Mouse (Mus musculus): ENCODE data around the gene Snx33. TPM values are rescaled to one million over a fixed set of nuclear protein-coding genes. Genes with fewer than 3 reads are reported as not detected.

Gene Snx33
- polyA plus RNA-seq, 1 experiment from 2014 or later = 6.5 TPM

DNA sequence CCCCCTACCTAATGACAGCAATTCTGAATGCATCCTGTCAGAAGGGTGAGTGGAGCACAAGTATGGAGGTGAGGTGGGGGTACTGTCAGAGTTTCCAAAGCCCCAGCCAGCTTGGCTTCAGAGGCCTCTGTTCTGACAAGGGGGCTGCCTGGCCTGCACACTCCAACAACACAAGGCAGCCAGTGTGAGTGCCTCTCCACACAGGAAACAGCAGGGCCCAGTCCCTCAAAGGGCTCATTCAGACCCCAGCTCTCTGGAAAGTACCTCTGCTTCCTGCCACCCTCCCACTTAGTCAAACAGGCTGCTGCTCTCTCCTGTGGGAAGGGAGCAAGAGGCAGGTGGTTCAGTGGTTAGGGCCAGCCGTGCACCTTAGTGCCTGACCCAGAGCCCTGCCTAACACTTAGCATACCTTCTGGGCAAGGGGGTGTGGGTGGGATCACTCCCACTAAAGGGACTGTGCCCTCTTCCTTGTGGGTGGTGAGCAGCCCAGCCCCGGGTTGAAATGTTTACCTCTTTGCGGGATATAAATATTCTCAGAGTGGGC, 46.6 kb downstream of the Snx33 start:
- Histone ChIP-seq H3K9me3 (ENCODE audit: control insufficient read depth, low read length) (no peaks in the 10 kb centered on the region), H3K27me3 (ENCODE audit: control insufficient read depth, insufficient read depth, low read length) (no peaks in the 10 kb centered on the region), H3K4me3 (ENCODE audit: low read depth, low read length) (no peak overlapping the region), H3K4me1 (ENCODE audit: control insufficient read depth, insufficient read depth, low read length) (no peaks in the 10 kb centered on the region), H3K9ac (ENCODE audit: low read length) (no peak overlapping the region), H3K36me3 (ENCODE audit: control insufficient read depth, insufficient read depth, low read length) (no peaks in the 10 kb centered on the region), H3K4me2 (ENCODE audit: low read depth) (no peak overlapping the region), H3K27ac (ENCODE audit: low read depth, low read length) (no peak overlapping the region)
- 94% methylated on average over 3 of the region's 3 CpGs for WGBS
- ATAC-seq (ENCODE audit: insufficient read depth, low FRiP score, low TSS enrichment) (no peak), DNase-seq (ENCODE audit: low spot score) (no peak)

DNA sequence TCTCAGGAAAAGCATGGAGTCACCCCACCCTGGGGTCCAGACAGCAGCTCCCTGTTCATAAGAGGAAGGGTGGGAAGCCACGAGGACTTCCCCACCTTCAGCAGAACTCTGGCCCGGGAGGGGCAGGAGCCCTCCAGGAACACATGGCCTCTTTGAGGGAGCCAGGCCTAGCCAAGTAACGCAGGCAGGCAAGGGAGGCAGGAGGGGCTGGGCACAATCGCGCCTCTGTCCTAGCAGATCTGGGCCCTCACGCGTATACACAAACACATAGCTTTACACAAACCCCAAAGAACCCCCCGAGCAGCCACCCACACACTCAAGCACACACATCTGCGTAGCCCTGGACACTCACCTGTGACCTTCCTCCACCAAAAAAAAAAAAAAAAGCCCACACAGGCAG, 47.4 kb downstream of the Snx33 start:
- Histone ChIP-seq H3K9ac (ENCODE audit: low read length) (no peak overlapping the region), H3K27me3 (ENCODE audit: control insufficient read depth, insufficient read depth, low read length) (no peaks in the 10 kb centered on the region), H3K36me3 (ENCODE audit: control insufficient read depth, insufficient read depth, low read length) (no peaks in the 10 kb centered on the region), H3K4me1 (ENCODE audit: control insufficient read depth, insufficient read depth, low read length) (no peaks in the 10 kb centered on the region), H3K4me3 (ENCODE audit: low read depth, low read length) (no peak overlapping the region), H3K27ac (ENCODE audit: low read depth, low read length) (no peak overlapping the region), H3K9me3 (ENCODE audit: control insufficient read depth, low read length) (no peaks in the 10 kb centered on the region), H3K4me2 (ENCODE audit: low read depth) (no peak overlapping the region)
- no peak for DNase-seq (ENCODE audit: low spot score)
- no peak for ATAC-seq (ENCODE audit: insufficient read depth, low FRiP score, low TSS enrichment)
- 49% methylated on average over 9 of the region's 9 CpGs for WGBS

DNA sequence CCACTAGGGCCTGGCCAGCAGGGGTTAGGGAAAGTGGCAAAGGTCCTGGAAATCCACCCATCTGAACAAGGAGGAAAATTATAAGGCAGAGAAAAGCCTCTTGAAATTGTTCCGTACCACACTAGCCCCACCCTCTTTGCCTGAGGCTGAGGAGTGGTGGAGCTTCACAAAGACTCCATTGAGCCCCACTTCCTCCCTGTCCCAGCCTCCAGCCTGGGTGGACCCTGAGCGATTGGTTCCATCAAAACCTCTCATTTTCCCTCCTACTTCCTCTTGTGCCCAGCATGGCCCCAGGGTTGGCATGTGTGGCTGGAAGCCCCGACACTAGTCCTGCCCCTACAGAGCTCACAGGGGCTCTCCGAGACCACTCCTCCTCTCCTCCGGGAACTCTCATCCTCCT, 50.9 kb downstream of the Snx33 start:
- DNase-seq (ENCODE audit: low spot score) (no peak), ATAC-seq (ENCODE audit: insufficient read depth, low FRiP score, low TSS enrichment) (no peak)
- no peak overlapping the region for H3K27ac ChIP-seq (ENCODE audit: low read depth, low read length)
- H3K4me3 ChIP-seq (ENCODE audit: low read depth, low read length) = no peak overlapping the region
- H3K9ac ChIP-seq (ENCODE audit: low read length) = no peak overlapping the region
- no peak overlapping the region for H3K4me2 ChIP-seq (ENCODE audit: low read depth)
- no peaks in the 10 kb centered on the region for H3K27me3 ChIP-seq (ENCODE audit: control insufficient read depth, insufficient read depth, low read length)
- H3K9me3 ChIP-seq (ENCODE audit: control insufficient read depth, low read length) = no peaks in the 10 kb centered on the region
- WGBS = 75% methylated on average over 5 of the region's 5 CpGs
- no peaks in the 10 kb centered on the region for H3K4me1 ChIP-seq (ENCODE audit: control insufficient read depth, insufficient read depth, low read length)
- peaks cover 2% of the 10 kb centered on the region; the same call in 1 of the 2 replicates for H3K36me3 ChIP-seq (ENCODE audit: control insufficient read depth, insufficient read depth, low read length)

- ATAC-seq (ENCODE audit: insufficient read depth, low FRiP score, low TSS enrichment) (no peak), DNase-seq (ENCODE audit: low spot score) (no peak)
- H3K4me3 ChIP-seq (ENCODE audit: low read depth, low read length) = no peak overlapping the region
- H3K27me3 ChIP-seq (ENCODE audit: control insufficient read depth, insufficient read depth, low read length) = no peaks in the 10 kb centered on the region
- no peaks in the 10 kb centered on the region for H3K4me1 ChIP-seq (ENCODE audit: control insufficient read depth, insufficient read depth, low read length)
- no peak overlapping the region for H3K4me2 ChIP-seq (ENCODE audit: low read depth)
- no peak overlapping the region for H3K9ac ChIP-seq (ENCODE audit: low read length)
- H3K36me3 ChIP-seq (ENCODE audit: control insufficient read depth, insufficient read depth, low read length) = peaks cover 2% of the 10 kb centered on the region; the same call in 1 of the 2 replicates
- WGBS = 66% methylated on average over 9 of the region's 9 CpGs
- H3K9me3 ChIP-seq (ENCODE audit: control insufficient read depth, low read length) = no peaks in the 10 kb centered on the region
- no peak overlapping the region for H3K27ac ChIP-seq (ENCODE audit: low read depth, low read length)
Observed at GRCm38 (mm10) chr9:56876784-56877183, 51.4 kb downstream of the Snx33 start.

DNA sequence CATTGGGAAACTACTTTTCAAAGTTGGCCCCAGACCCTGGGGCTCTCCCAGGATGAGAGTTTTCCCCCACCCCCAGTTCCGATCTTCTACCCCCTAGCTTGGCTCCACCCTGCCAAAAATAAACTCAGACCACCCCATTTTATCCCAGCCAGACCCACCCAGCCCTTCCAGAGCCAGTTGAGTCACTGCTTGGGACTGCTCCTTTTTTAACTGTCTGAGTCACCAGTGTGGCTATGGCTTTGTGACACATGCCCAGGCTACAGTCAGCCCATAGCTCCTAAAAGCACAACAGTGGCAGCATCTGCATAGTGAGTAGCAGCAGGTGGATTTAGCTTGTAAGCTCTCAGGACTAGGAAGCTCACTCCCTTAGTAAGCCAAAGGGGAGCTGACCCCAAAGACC, 55.1 kb downstream of the Snx33 start:
- Histone ChIP-seq H3K4me2 (ENCODE audit: low read depth) (no peak overlapping the region), H3K27ac (ENCODE audit: low read depth, low read length) (no peak overlapping the region), H3K27me3 (ENCODE audit: control insufficient read depth, insufficient read depth, low read length) (no peaks in the 10 kb centered on the region), H3K9me3 (ENCODE audit: control insufficient read depth, low read length) (no peaks in the 10 kb centered on the region), H3K4me1 (ENCODE audit: control insufficient read depth, insufficient read depth, low read length) (0 out of 2 replicates have a peak, but pooled peaks cover 6% of the 10 kb centered on the region), H3K9ac (ENCODE audit: low read length) (no peak overlapping the region), H3K4me3 (ENCODE audit: low read depth, low read length) (no peak overlapping the region), H3K36me3 (ENCODE audit: control insufficient read depth, insufficient read depth, low read length) (peaks cover 2% of the 10 kb centered on the region; the same call in 1 of the 2 replicates)
- DNase-seq (ENCODE audit: low spot score) (no peak), ATAC-seq (ENCODE audit: insufficient read depth, low FRiP score, low TSS enrichment) (no peak)
- 78% methylated on average over 1 of the region's 1 CpGs for WGBS

DNA sequence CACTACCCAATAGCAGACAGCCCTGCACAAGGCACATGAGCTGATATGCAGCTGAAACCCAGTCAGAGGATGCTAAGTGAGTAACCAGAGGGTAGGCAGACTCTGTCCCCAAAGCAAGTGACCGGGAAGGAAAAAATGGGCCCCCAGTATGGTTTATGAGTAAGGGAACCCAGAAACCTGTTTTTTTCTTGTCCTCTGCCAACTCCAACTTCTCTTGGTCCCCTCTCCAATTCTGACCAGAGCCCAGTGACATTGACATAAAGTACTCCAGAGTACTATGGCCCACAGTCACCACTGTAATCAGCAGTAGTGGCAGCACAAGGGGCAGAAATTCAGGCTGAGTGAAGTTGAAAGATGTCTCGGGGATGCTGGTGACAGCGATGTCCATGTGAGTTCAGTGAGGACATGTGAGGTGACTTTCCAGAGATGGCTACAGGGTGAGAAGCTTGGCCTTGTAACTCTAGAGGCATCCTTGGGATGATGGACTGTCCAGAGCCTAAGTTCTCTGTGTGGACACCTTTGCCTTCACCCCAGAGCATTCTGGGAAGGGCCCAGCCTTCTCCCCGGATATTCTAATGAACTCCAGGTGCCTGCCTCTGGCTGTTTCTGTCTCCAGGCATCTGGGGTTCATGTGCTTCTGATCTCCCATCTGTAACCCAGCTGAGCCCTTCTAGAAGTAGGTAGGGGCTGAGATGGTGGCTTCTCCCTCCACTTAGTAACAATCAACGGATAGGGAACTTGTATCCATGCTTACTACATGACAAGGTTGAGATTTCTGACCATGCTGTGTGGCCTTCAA, 55.9 kb downstream of the Snx33 start:
- Histone ChIP-seq H3K9ac (ENCODE audit: low read length) (no peak overlapping the region), H3K4me2 (ENCODE audit: low read depth) (no peak overlapping the region), H3K4me3 (ENCODE audit: low read depth, low read length) (no peak overlapping the region), H3K4me1 (ENCODE audit: control insufficient read depth, insufficient read depth, low read length) (0 out of 2 replicates have a peak, but pooled peaks cover 7% of the 10 kb centered on the region), H3K9me3 (ENCODE audit: control insufficient read depth, low read length) (no peaks in the 10 kb centered on the region), H3K27me3 (ENCODE audit: control insufficient read depth, insufficient read depth, low read length) (no peaks in the 10 kb centered on the region), H3K27ac (ENCODE audit: low read depth, low read length) (no peak overlapping the region), H3K36me3 (ENCODE audit: control insufficient read depth, insufficient read depth, low read length) (peaks cover 2% of the 10 kb centered on the region; the same call in 1 of the 2 replicates)
- DNase-seq (ENCODE audit: low spot score) (no peak), ATAC-seq (ENCODE audit: insufficient read depth, low FRiP score, low TSS enrichment) (no peak)
- WGBS = 87% methylated on average over 5 of the region's 5 CpGs

DNA sequence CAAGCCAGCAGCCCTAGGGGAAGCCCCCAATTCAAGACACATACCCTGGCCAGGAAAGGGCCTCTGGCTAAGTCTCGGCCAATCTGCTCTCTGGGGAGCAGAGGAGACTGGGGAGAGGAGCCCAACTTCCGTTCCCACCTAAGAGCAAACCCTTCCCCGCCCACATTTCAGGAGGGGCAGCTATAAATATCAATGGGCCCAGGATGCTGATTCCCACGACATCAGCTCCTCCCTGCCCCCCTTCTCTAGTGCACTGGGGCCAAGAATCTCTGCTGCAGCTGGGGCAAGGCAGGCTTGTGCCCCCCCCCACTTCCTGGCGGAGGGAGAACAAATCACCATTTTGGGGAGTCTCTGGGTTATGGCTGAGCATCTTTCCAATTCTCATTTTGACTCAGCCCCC, 57.0 kb downstream of the Snx33 start:
- Histone ChIP-seq H3K27me3 (ENCODE audit: control insufficient read depth, insufficient read depth, low read length) (no peaks in the 10 kb centered on the region), H3K4me3 (ENCODE audit: low read depth, low read length) (no peak overlapping the region), H3K27ac (ENCODE audit: low read depth, low read length) (no peak overlapping the region), H3K9me3 (ENCODE audit: control insufficient read depth, low read length) (no peaks in the 10 kb centered on the region), H3K36me3 (ENCODE audit: control insufficient read depth, insufficient read depth, low read length) (peaks cover 2% of the 10 kb centered on the region; the same call in 1 of the 2 replicates), H3K9ac (ENCODE audit: low read length) (no peak overlapping the region), H3K4me1 (ENCODE audit: control insufficient read depth, insufficient read depth, low read length) (0 out of 2 replicates have a peak, but pooled peaks cover 7% of the 10 kb centered on the region), H3K4me2 (ENCODE audit: low read depth) (no peak overlapping the region)
- DNase-seq (ENCODE audit: low spot score) (no peak), ATAC-seq (ENCODE audit: insufficient read depth, low FRiP score, low TSS enrichment) (no peak)
- WGBS = 28% methylated on average over 5 of the region's 5 CpGs

DNA sequence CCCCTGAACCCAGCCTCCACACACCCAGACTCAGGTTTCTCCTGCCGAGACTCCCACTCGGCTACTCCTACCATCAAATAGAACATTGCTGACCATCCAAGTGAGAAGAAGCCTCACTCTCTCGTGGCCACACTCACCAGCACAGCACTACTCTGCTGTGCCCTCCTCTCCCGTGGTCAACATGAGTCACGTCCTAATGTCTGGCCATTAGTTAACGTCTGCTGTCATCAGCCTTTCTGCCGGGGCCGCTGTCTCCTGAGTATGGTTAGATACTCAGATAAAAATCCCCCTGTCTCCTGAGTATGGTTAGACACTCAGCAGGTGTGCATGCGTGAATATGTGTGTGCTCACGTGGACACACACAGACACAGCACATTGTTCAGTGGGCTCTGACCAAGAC, 57.4 kb downstream of the Snx33 start:
- Histone ChIP-seq H3K36me3 (ENCODE audit: control insufficient read depth, insufficient read depth, low read length) (peaks cover 2% of the 10 kb centered on the region; the same call in 1 of the 2 replicates), H3K9ac (ENCODE audit: low read length) (no peak overlapping the region), H3K4me2 (ENCODE audit: low read depth) (no peak overlapping the region), H3K27ac (ENCODE audit: low read depth, low read length) (no peak overlapping the region), H3K4me1 (ENCODE audit: control insufficient read depth, insufficient read depth, low read length) (0 out of 2 replicates have a peak, but pooled peaks cover 7% of the 10 kb centered on the region), H3K9me3 (ENCODE audit: control insufficient read depth, low read length) (no peaks in the 10 kb centered on the region), H3K27me3 (ENCODE audit: control insufficient read depth, insufficient read depth, low read length) (no peaks in the 10 kb centered on the region), H3K4me3 (ENCODE audit: low read depth, low read length) (no peak overlapping the region)
- ATAC-seq (ENCODE audit: insufficient read depth, low FRiP score, low TSS enrichment) (no peak), DNase-seq (ENCODE audit: low spot score) (no peak)
- WGBS = 61% methylated on average over 10 of the region's 10 CpGs

DNA sequence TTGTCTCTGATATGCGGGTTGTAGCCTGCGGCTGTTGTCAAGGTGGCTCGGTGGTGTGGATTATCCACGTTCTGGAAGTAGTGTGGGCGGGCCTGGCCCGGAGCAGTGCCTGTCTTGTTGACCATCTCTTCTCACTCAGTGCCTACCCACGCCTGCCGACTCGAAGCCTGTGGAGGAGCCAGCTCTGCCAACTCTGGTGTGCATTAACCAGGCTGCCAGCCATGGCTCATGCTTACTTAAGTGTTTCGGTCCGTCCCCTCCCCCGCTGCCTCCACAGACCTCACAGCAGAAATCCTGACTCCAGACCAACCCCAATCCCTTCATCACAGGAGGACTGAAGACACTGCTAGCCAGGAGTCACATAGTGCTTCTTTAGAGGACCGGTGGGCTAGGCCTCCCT, 58.6 kb downstream of the Snx33 start:
- no peak for DNase-seq (ENCODE audit: low spot score)
- WGBS = 85% methylated on average over 13 of the region's 13 CpGs
- H3K9ac ChIP-seq (ENCODE audit: low read length) = no peak overlapping the region

More for the DNA sequence above, 58.6 kb downstream of the Snx33 start:
- Histone ChIP-seq H3K27me3 (ENCODE audit: control insufficient read depth, insufficient read depth, low read length) (peaks cover 7% of the 10 kb centered on the region), H3K9me3 (ENCODE audit: control insufficient read depth, low read length) (no peaks in the 10 kb centered on the region), H3K27ac (ENCODE audit: low read depth, low read length) (no peak overlapping the region), H3K4me2 (ENCODE audit: low read depth) (no peak overlapping the region), H3K36me3 (ENCODE audit: control insufficient read depth, insufficient read depth, low read length) (no peaks in the 10 kb centered on the region), H3K4me1 (ENCODE audit: control insufficient read depth, insufficient read depth, low read length) (peaks cover 11% of the 10 kb centered on the region; the same call in 1 of the 2 replicates), H3K4me3 (ENCODE audit: low read depth, low read length) (no peak overlapping the region)
- no peak for ATAC-seq (ENCODE audit: insufficient read depth, low FRiP score, low TSS enrichment)

All from neural tube, embryonic 11.5 days (tissue).